Mouse (Mus musculus): ENCODE measurements around the gene Olfr1417.

- TF ChIP-seq POLR2A (IDR thresholded peaks at IDR 0.05; ENCODE audit: low read depth, low read length) = no peak
- no peak for TF ChIP-seq CTCF (conservative IDR thresholded peaks at IDR 0.05; ENCODE audit: insufficient read depth, insufficient read length, low read depth, low read length)
Observed at GRCm38 (mm10) chr19:11867837-11868236, 28.8 kb upstream of the Olfr1417 start.

Data from kidney, adult 2 months (tissue).